Mouse (Mus musculus) gastrocnemius, postnatal 36 days (tissue): ENCODE results near the gene Slc1a6. TPM values are rescaled to one million over a fixed set of nuclear protein-coding genes. Genes with fewer than 3 reads are reported as not detected.

ENCODE experiments used
- total RNA-seq, 2 experiments: library from RNA; stranded (reverse); gene quantifications; 2 replicates each; pipeline ENCODE4 v1.2.3; 2021

The Slc1a6 gene
- total RNA-seq, 2 experiments from 2014 or later = not detected

Other genes with a start within 250 kb of the Slc1a6 start
- 10 to 100 TPM; 15.8 to 19.6 TPM for gene Ilvbl, start 206.2 kb upstream of the Slc1a6 start, total RNA-seq
- 1 to 10 TPM; 3.4 to 3.5 TPM for gene Syde1, start 188.5 kb upstream of the Slc1a6 start, total RNA-seq
- gene Olfr1357, start 162.4 kb upstream of the Slc1a6 start, total RNA-seq = not detected
- gene Casp14, start 62.2 kb upstream of the Slc1a6 start, total RNA-seq = not detected
- not detected for gene Ccdc105, start 27.4 kb upstream of the Slc1a6 start, total RNA-seq
- not detected for gene Olfr1356, start 71.7 kb downstream of the Slc1a6 start, total RNA-seq
- gene Olfr1355, start 95.0 kb downstream of the Slc1a6 start, total RNA-seq = not detected
- gene Olfr1354, start 132.7 kb downstream of the Slc1a6 start, total RNA-seq = not detected
- not detected for gene Olfr8, start 170.1 kb downstream of the Slc1a6 start, total RNA-seq
- not detected for gene Olfr1353, start 182.8 kb downstream of the Slc1a6 start, total RNA-seq
- not detected for gene Olfr1352, start 200.6 kb downstream of the Slc1a6 start, total RNA-seq
- not detected for gene Olfr1351, start 232.0 kb downstream of the Slc1a6 start, total RNA-seq
- gene Olfr57, start 248.2 kb downstream of the Slc1a6 start, total RNA-seq = not detected